Mouse (Mus musculus) CH12.LX (cell line): Measurements from ENCODE around the gene Sycp3. TPM values are rescaled to one million over a fixed set of nuclear protein-coding genes. Genes with fewer than 3 reads are reported as not detected.

ENCODE experiments used
- DNase-seq: peaks from one replicate; pipeline ENCODE4 v3.0.0-alpha.2; 2013; ENCODE audit errors: extremely low read depth
- H3K27ac ChIP-seq: 2 replicates; pipeline ENCODE4 v1.5.1; 2012; ENCODE audit warnings: low read depth, mild to moderate bottlenecking, control low read depth, moderate library complexity; ENCODE audit not compliant: insufficient read depth
- H3K27me3 ChIP-seq: replicated peaks from 2 replicates; pipeline ENCODE3; 2012; ENCODE audit warnings: inconsistent platforms
- H3K36me3 ChIP-seq, 2 experiments: replicated peaks in 1 of 2; 2 replicates each; pipeline versions ENCODE3 to v1.6.1; 2012; ENCODE audit warnings: inconsistent platforms in 1 of 2, low read length in 1 of 2, mild to moderate bottlenecking in 1 of 2, mixed read lengths in 1 of 2, moderate library complexity in 1 of 2; ENCODE audit not compliant: control insufficient read depth in 1 of 2, insufficient read depth in 1 of 2
- H3K4me1 ChIP-seq, 2 experiments: 2 replicates each; pipeline ENCODE4 v1.6.1; 2012; ENCODE audit warnings: inconsistent platforms in 1 of 2, moderate library complexity in 1 of 2; ENCODE audit not compliant: insufficient read depth in 2 of 2, control insufficient read depth in 1 of 2
- H3K4me2 ChIP-seq: 2 replicates; pipeline ENCODE4 v1.6.1; 2012; ENCODE audit warnings: low read depth, mild to moderate bottlenecking, control low read depth; ENCODE audit not compliant: poor library complexity, insufficient read depth, severe bottlenecking
- H3K4me3 ChIP-seq, 3 experiments: fragments of 150-350 bp in 1 of 3; sonication (generic) in 1 of 3; replicated peaks in 1 of 3; 2 replicates each; pipeline versions ENCODE3 to v1.5.1; 2011 to 2012; ENCODE audit warnings: low read depth in 2 of 3, low read length in 2 of 3, mild to moderate bottlenecking in 2 of 3, moderate library complexity in 2 of 3, control low read depth in 1 of 3, improper control_type of control experiment in 1 of 3, inconsistent platforms in 1 of 3, mixed read lengths in 1 of 3; ENCODE audit not compliant: poor library complexity in 1 of 3
- H3K79me2 ChIP-seq: replicated peaks from 2 replicates; pipeline ENCODE4 v1.6.1; 2012; ENCODE audit warnings: mild to moderate bottlenecking, moderate library complexity; ENCODE audit not compliant: control insufficient read depth, poor library complexity, insufficient read depth, severe bottlenecking; ENCODE audit errors: extremely low read depth
- H3K9ac ChIP-seq: 2 replicates; pipeline ENCODE4 v1.6.1; 2012; ENCODE audit warnings: low read depth, mild to moderate bottlenecking, control low read depth, moderate library complexity; ENCODE audit not compliant: insufficient read depth
- H3K9me3 ChIP-seq: replicated peaks from 2 replicates; pipeline ENCODE3; 2012; ENCODE audit warnings: low read length, inconsistent platforms, mixed read lengths
- BHLHE40 ChIP-seq: IDR thresholded peaks from 2 replicates; pipeline ENCODE4 v1.6.1; 2011; ENCODE audit warnings: mild to moderate bottlenecking, low read depth, low read length, improper control_type of control experiment
- CHD1 ChIP-seq: IDR thresholded peaks from 2 replicates; pipeline ENCODE4 v1.6.1; 2012; ENCODE audit warnings: low read depth, low read length, improper control_type of control experiment, inconsistent platforms
- CTCF ChIP-seq, 2 experiments: IDR thresholded peaks in 1 of 2; conservative IDR thresholded peaks in 1 of 2; 2 replicates each; pipeline ENCODE4 v1.5.1; 2011 to 2012; ENCODE audit warnings: low read depth in 2 of 2, low read length in 2 of 2, improper control_type of control experiment in 1 of 2, inconsistent platforms in 1 of 2, mild to moderate bottlenecking in 1 of 2, moderate library complexity in 1 of 2
- ETS1 ChIP-seq: conservative IDR thresholded peaks from 2 replicates; pipeline ENCODE4 v1.6.1; 2012; ENCODE audit warnings: low read depth, mild to moderate bottlenecking, inconsistent platforms, low read length, improper control_type of control experiment, moderate library complexity
- GABPA ChIP-seq: IDR thresholded peaks from 2 replicates; pipeline ENCODE4 v1.6.1; 2012; ENCODE audit warnings: low read depth, low read length, improper control_type of control experiment, inconsistent platforms; ENCODE audit not compliant: insufficient replicate concordance
- HCFC1 ChIP-seq: IDR thresholded peaks from 2 replicates; pipeline ENCODE4 v1.6.1; 2012; ENCODE audit warnings: low read depth, mild to moderate bottlenecking, inconsistent platforms, low read length, improper control_type of control experiment
- IRF4 ChIP-seq: IDR thresholded peaks from 2 replicates; pipeline ENCODE4 v1.6.1; 2014; ENCODE audit warnings: low read depth, mild to moderate bottlenecking, inconsistent platforms, low read length, improper control_type of control experiment
- JUN ChIP-seq: IDR thresholded peaks from 2 replicates; pipeline ENCODE4 v1.6.1; 2011; ENCODE audit warnings: low read depth, mild to moderate bottlenecking, low read length, improper control_type of control experiment, moderate library complexity; ENCODE audit not compliant: insufficient read depth
- JUND ChIP-seq: conservative IDR thresholded peaks from 2 replicates; pipeline ENCODE4 v1.6.1; 2011; ENCODE audit warnings: low read depth, low read length, improper control_type of control experiment
- MAX ChIP-seq: IDR thresholded peaks from 2 replicates; pipeline ENCODE4 v1.6.1; 2011; ENCODE audit warnings: low read length, improper control_type of control experiment
- MEF2A ChIP-seq: IDR thresholded peaks from 2 replicates; pipeline ENCODE4 v1.6.1; 2014; ENCODE audit warnings: low read depth, mild to moderate bottlenecking, inconsistent platforms, low read length, improper control_type of control experiment, borderline replicate concordance
- MXI1 ChIP-seq: IDR thresholded peaks from 2 replicates; pipeline ENCODE4 v1.6.1; 2011; ENCODE audit warnings: mild to moderate bottlenecking, low read depth, low read length, improper control_type of control experiment
- PAX5 ChIP-seq: IDR thresholded peaks from 2 replicates; pipeline ENCODE4 v1.6.1; 2012; ENCODE audit warnings: low read length, inconsistent platforms, mixed read lengths
- POLR2AphosphoS2 ChIP-seq: IDR thresholded peaks from 2 replicates; pipeline ENCODE4 v1.6.1; 2011; ENCODE audit warnings: low read depth, low read length, improper control_type of control experiment
- RAD21 ChIP-seq: IDR thresholded peaks from 2 replicates; pipeline ENCODE4 v1.6.1; 2011; ENCODE audit warnings: low read depth, mild to moderate bottlenecking, low read length, improper control_type of control experiment, moderate library complexity
- RCOR1 ChIP-seq: conservative IDR thresholded peaks from 2 replicates; pipeline ENCODE4 v1.6.1; 2012; ENCODE audit warnings: low read depth, mild to moderate bottlenecking, inconsistent platforms, low read length, improper control_type of control experiment
- SIN3A ChIP-seq: IDR thresholded peaks from 2 replicates; pipeline ENCODE4 v1.6.1; 2012; ENCODE audit warnings: low read length, improper control_type of control experiment, inconsistent platforms
- SMC3 ChIP-seq: IDR thresholded peaks from 2 replicates; pipeline ENCODE4 v1.6.1; 2011; ENCODE audit warnings: low read depth, low read length, improper control_type of control experiment
- TBP ChIP-seq: conservative IDR thresholded peaks from 2 replicates; pipeline ENCODE4 v1.6.1; 2011; ENCODE audit warnings: low read depth, low read length, improper control_type of control experiment
- TCF12 ChIP-seq: IDR thresholded peaks from 2 replicates; pipeline ENCODE4 v1.6.1; 2014; ENCODE audit warnings: low read depth, mild to moderate bottlenecking, inconsistent platforms, low read length, improper control_type of control experiment
- UBTF ChIP-seq: IDR thresholded peaks from 2 replicates; pipeline ENCODE4 v1.6.1; 2012; ENCODE audit warnings: low read depth, mild to moderate bottlenecking, inconsistent platforms, low read length, improper control_type of control experiment, moderate library complexity
- USF1 ChIP-seq: IDR thresholded peaks from 2 replicates; pipeline ENCODE4 v1.6.1; 2014; ENCODE audit warnings: low read depth, mild to moderate bottlenecking, inconsistent platforms, low read length, improper control_type of control experiment
- ZC3H11A ChIP-seq: IDR thresholded peaks from 2 replicates; pipeline ENCODE4 v1.6.1; 2012; ENCODE audit warnings: low read depth, mild to moderate bottlenecking, inconsistent platforms, low read length, improper control_type of control experiment
- ZMIZ1 ChIP-seq: IDR thresholded peaks from 2 replicates; pipeline ENCODE4 v1.6.1; 2012; ENCODE audit warnings: low read depth, mild to moderate bottlenecking, inconsistent platforms, low read length, improper control_type of control experiment
- ZNF384 ChIP-seq: IDR thresholded peaks from 2 replicates; pipeline ENCODE4 v1.6.1; 2012; ENCODE audit warnings: low read depth, low read length, improper control_type of control experiment, inconsistent platforms
- dilution Hi-C: fragments of 300-500 bp; cut with MboI; formaldehyde crosslinking; loops from 2 replicates; pipeline ENCODE4 v1.14.3; 2020; ENCODE audit warnings: low sequenced_read_pairs; ENCODE audit not compliant: extremely low pct_unique_long_range_greater_than_20kb, extremely low pct_ligation_motif_present
- in situ Hi-C: fragments of 300-500 bp; cut with MboI; formaldehyde crosslinking; loops from 3 replicates; pipeline ENCODE4 v1.14.3; 2019; ENCODE audit warnings: low sequenced_read_pairs, low pct_ligation_motif_present, low pct_unique_long_range_greater_than_20kb, mixed read lengths
- polyA plus RNA-seq: library from polyadenylated mRNA; unstranded; fragments of >175 nt; gene quantifications from 2 replicates; pipeline ENCODE4 v1.2.1, GENCODE M21; 2012; ENCODE audit warnings: low read depth; ENCODE audit not compliant: insufficient read length
- total RNA-seq, 2 experiments: library from RNA; depleted of rRNA; stranded (reverse); fragments of 300-350 nt in 1 of 2; fragments of >200 nt in 1 of 2; gene quantifications; 2 replicates each; pipeline ENCODE4 v1.2.3; 2012 to 2014

The Sycp3 gene
- total and polyA plus RNA-seq, 3 experiments = not detected

DNA sequence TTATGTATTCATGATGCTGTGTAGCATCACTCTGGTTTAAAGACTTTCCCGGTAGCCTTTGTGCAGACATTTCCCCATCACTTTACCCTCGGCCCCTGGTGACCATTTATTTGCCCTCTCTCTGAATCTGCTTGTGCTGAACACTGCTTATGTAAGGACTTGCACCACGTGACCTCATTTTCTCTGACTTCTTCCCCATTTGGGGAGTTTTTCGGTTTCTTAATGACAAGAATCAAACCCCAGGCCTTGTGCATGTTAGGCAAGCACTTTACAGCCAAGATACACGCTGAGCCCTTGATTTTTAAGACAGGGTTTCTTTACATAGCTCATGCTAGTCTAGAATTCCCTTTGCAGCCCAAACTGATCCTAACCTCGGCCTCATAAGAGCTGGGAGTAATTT is 18.1 kb upstream of the Sycp3 start (continued):
- no peak for TF ChIP-seq PAX5
- TF ChIP-seq JUND = no peak
- no peak for TF ChIP-seq GABPA

DNA sequence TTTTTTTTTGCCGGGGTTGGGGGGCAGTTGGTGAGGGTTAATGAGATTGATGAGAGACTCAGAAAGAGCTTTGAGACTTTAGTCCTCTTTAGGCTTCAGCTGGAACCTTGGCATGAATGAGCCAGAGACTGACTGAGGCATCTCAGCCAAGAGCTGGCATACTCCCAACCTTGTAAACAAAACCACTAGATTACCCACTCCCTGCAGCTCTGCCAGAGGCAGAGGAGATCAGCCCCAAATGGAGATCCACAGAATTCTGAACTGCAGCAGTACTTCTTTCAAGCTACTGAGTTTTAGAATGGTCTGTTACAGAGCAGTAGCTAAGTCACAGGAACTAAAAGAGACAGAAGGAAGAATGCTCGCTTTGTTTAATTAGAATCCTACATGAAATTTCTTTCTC is 8.1 kb upstream of the Sycp3 start:
- peaks cover 3 to 15% of the 10 kb centered on the region in 2 experiments for H3K36me3 ChIP-seq
- H3K27ac ChIP-seq = no peak overlapping the region
- TF ChIP-seq CHD1 = no peak
- TF ChIP-seq MAX = no peak
- TF ChIP-seq MXI1 = no peak
- TF ChIP-seq TCF12 = no peak
- no peak for TF ChIP-seq USF1
- TF ChIP-seq IRF4 = no peak
- no peak for TF ChIP-seq UBTF
- no peak for TF ChIP-seq SMC3
- no peak for TF ChIP-seq BHLHE40
- no peak for TF ChIP-seq PAX5
- TF ChIP-seq MEF2A = no peak
- no peak for TF ChIP-seq POLR2AphosphoS2
- TF ChIP-seq GABPA = no peak
- no peak for TF ChIP-seq HCFC1
- no peak for TF ChIP-seq TBP
- no peak for TF ChIP-seq RAD21
- no peak for TF ChIP-seq ZNF384
- no peak for TF ChIP-seq ZMIZ1
- in situ Hi-C loops (no loop called here), dilution Hi-C loops (no loop called here)
- no peaks in the 10 kb centered on the region for H3K27me3 ChIP-seq
- no peaks in the 10 kb centered on the region for H3K79me2 ChIP-seq
- H3K4me3 ChIP-seq = no peak overlapping the region
- no peaks in the 10 kb centered on the region for H3K9me3 ChIP-seq
- no peak overlapping the region for H3K9ac ChIP-seq
- H3K4me2 ChIP-seq = no peak overlapping the region
- no peak for DNase-seq
- H3K4me1 ChIP-seq = no peaks in the 10 kb centered on the region

DNA sequence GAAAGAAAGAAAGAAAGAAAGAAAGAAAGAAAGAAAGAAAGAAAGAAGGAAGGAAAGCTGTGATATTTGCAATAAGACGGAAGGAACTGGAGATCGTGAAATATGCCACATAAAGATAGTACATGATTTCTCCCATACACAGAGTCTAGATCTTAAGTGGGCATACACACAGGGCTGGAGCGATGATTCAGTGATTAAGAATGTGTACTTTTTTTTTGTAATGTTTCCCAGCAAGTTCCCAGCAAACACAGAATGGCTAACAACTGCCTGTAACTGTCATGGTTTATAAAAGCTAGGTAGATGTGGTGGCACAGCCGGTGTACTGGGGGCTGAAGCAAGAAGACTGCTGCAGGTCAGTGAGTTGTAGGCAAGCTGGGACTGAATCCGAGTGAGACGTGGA is 7.4 kb upstream of the Sycp3 start:
- H3K9me3 ChIP-seq = no peaks in the 10 kb centered on the region
- no peak overlapping the region for H3K9ac ChIP-seq
- no peak overlapping the region for H3K27ac ChIP-seq
- no peaks in the 10 kb centered on the region for H3K79me2 ChIP-seq
- no peaks in the 10 kb centered on the region for H3K4me1 ChIP-seq
- in situ Hi-C loops (no loop called here), dilution Hi-C loops (no loop called here)
- H3K27me3 ChIP-seq = no peaks in the 10 kb centered on the region
- TF ChIP-seq CTCF (conservative IDR thresholded peaks at IDR 0.05 in 1 of 2, IDR thresholded peaks at IDR 0.05 in 1 of 2; ENCODE audit: low read depth in 2 of 2, low read length in 2 of 2) = no peak
- TF ChIP-seq RCOR1 = no peak
- no peak for TF ChIP-seq JUN
- no peak for TF ChIP-seq BHLHE40
- TF ChIP-seq ZC3H11A = no peak
- no peak for TF ChIP-seq ETS1
- TF ChIP-seq POLR2AphosphoS2 = no peak
- no peak for TF ChIP-seq SIN3A
- TF ChIP-seq TCF12 = no peak
- DNase-seq = no peak
- H3K4me3 ChIP-seq = no peak overlapping the region
- H3K36me3 ChIP-seq = peaks cover 0 to 8% of the 10 kb centered on the region in 2 experiments
- H3K4me2 ChIP-seq = no peak overlapping the region
